Mouse (Mus musculus) yolk sac, embryonic 10.5 days (tissue): ENCODE measurements around the gene Tgfbr3.

Source experiments
- DNase-seq: peaks from one replicate; pipeline ENCODE4 v3.0.0-alpha.2; 2017; ENCODE audit warnings: low spot score

The Tgfbr3 gene

GRCm38 (mm10) chr5:107146111-107146616 is 143.3 kb downstream of the Tgfbr3 start:
- no peak for DNase-seq

GRCm38 (mm10) chr5:107145125-107145524 is 144.3 kb downstream of the Tgfbr3 start:
- DNase-seq: no peak

GRCm38 (mm10) chr5:107144263-107144843 is 145.1 kb downstream of the Tgfbr3 start:
- no peak for DNase-seq

- DNase-seq: no peak
Observed at GRCm38 (mm10) chr5:107143406-107143805, 146.0 kb downstream of the Tgfbr3 start.

GRCm38 (mm10) chr5:107142791-107143190 is 146.6 kb downstream of the Tgfbr3 start:
- DNase-seq: no peak

GRCm38 (mm10) chr5:107141375-107141774 is 148.1 kb downstream of the Tgfbr3 start:
- no peak for DNase-seq

- no peak for DNase-seq
Observed at GRCm38 (mm10) chr5:107139800-107140651, 149.4 kb downstream of the Tgfbr3 start.

GRCm38 (mm10) chr5:107133336-107133735 is 156.1 kb downstream of the Tgfbr3 start:
- DNase-seq: no peak

GRCm38 (mm10) chr5:107132231-107132630 is 157.2 kb downstream of the Tgfbr3 start:
- no peak for DNase-seq

- no peak for DNase-seq
Observed at GRCm38 (mm10) chr5:107129304-107129703, 160.1 kb downstream of the Tgfbr3 start.

- DNase-seq: no peak
Observed at GRCm38 (mm10) chr5:107126561-107126960, 162.9 kb downstream of the Tgfbr3 start.

- no peak for DNase-seq
Observed at GRCm38 (mm10) chr5:107125131-107125530, 164.3 kb downstream of the Tgfbr3 start.

GRCm38 (mm10) chr5:107124531-107124930 is 164.9 kb downstream of the Tgfbr3 start:
- DNase-seq: no peak

- DNase-seq: no peak
Observed at GRCm38 (mm10) chr5:107122622-107123021, 166.8 kb downstream of the Tgfbr3 start.

- DNase-seq: no peak
Observed at GRCm38 (mm10) chr5:107121086-107121485, 168.3 kb downstream of the Tgfbr3 start.

GRCm38 (mm10) chr5:107120624-107121023 is 168.8 kb downstream of the Tgfbr3 start:
- no peak for DNase-seq

- no peak for DNase-seq
Observed at GRCm38 (mm10) chr5:107119896-107120295, 169.5 kb downstream of the Tgfbr3 start.

GRCm38 (mm10) chr5:107116821-107117220 is 172.6 kb downstream of the Tgfbr3 start:
- DNase-seq: no peak

- no peak for DNase-seq
Observed at GRCm38 (mm10) chr5:107112656-107113275, 176.7 kb downstream of the Tgfbr3 start.

- peak; percentile 48 for DNase-seq
Observed at GRCm38 (mm10) chr5:107111802-107112201, 177.6 kb downstream of the Tgfbr3 start.

GRCm38 (mm10) chr5:107110880-107111520 is 178.4 kb downstream of the Tgfbr3 start:
- DNase-seq: peak; percentile 80
